Mouse (Mus musculus) MN1 (cell line): ENCODE measurements at regions not wholly inside any gene's neighbourhood (a gene's known extent, or its start where the extent isn't known, plus 50 kb on each side); places are given as distances from the start of the nearest gene placed in this dataset.

ENCODE experiments used
- DNase-seq: peaks from one replicate; pipeline ENCODE4 v3.0.0-alpha.2; 2016; ENCODE audit warnings: low spot score

- DNase-seq, result peak; percentile 22
Measured at GRCm38 (mm10) chr13:91370441-91370840, 89.6 kb upstream of the Ssbp2 start.

GRCm38 (mm10) chr13:91370886-91371595, 89.0 kb upstream of the Ssbp2 start:
- DNase-seq, result peak; percentile 96

- no peak for DNase-seq
Measured at GRCm38 (mm10) chr13:91371596-91371987, 88.5 kb upstream of the Ssbp2 start.

- DNase-seq, result peak; percentile 66
Measured at GRCm38 (mm10) chr13:91372130-91372875, 87.8 kb upstream of the Ssbp2 start.

- peak; percentile 32 for DNase-seq
Measured at GRCm38 (mm10) chr13:91374141-91374540, 85.9 kb upstream of the Ssbp2 start.

GRCm38 (mm10) chr13:91376556-91376955, 83.5 kb upstream of the Ssbp2 start:
- no peak for DNase-seq

GRCm38 (mm10) chr13:91377428-91377827, 82.7 kb upstream of the Ssbp2 start:
- no peak for DNase-seq

GRCm38 (mm10) chr13:91377972-91378371, 82.1 kb upstream of the Ssbp2 start:
- DNase-seq, result no peak

GRCm38 (mm10) chr13:91385393-91385792, 74.7 kb upstream of the Ssbp2 start:
- DNase-seq, result no peak

- DNase-seq, result peak; percentile 66
Measured at GRCm38 (mm10) chr13:91387913-91388312, 72.2 kb upstream of the Ssbp2 start.

GRCm38 (mm10) chr13:91403632-91404031, 56.5 kb upstream of the Ssbp2 start:
- DNase-seq, result no peak

GRCm38 (mm10) chr13:91405027-91405426, 55.1 kb upstream of the Ssbp2 start:
- DNase-seq, result no peak

- DNase-seq, result no peak
Measured at GRCm38 (mm10) chr13:91410116-91410515, 50.0 kb upstream of the Ssbp2 start.
